Mouse (Mus musculus): Measurements from ENCODE around the gene Pde6d.

- TF ChIP-seq POLR2A (IDR thresholded peaks at IDR 0.05; ENCODE audit: borderline replicate concordance, extremely low read depth, insufficient read depth, insufficient read length, poor library complexity, severe bottlenecking) (no peak), CTCF (IDR thresholded peaks at IDR 0.05; ENCODE audit: borderline replicate concordance, extremely low read depth, insufficient read depth, insufficient read length) (no peak)
Observed at GRCm38 (mm10) chr1:86533411-86534130, 48.9 kb downstream of the Pde6d start.

Data from brain, embryonic 14.5 days (tissue).